ENCODE assay signal across 9 mouse cellular contexts in genomic region chr9:92270927-92271326, GRCm38 (mm10). TPM values are rescaled to one million over a fixed set of nuclear protein-coding genes. Genes with fewer than 3 reads are reported as not detected.
A peak's percentile ranks its signal among the peaks of the same experiment; 100 is the strongest.
DNase-seq lines count a peak whose midpoint lies in the region; ATAC-seq and TF ChIP-seq lines count a peak whose summit lies in the region.
"Had no signal": no experiment of that assay in that cellular context is flagged by ENCODE, and none has a peak within 500 bp of the region (broad histone marks: within the 10 kb centered on the region; RNA-seq: fewer than 3 reads in every experiment).

No protein-coding gene starts in this region.

- no peak overlapping the region for H3K9ac ChIP-seq in heart, embryonic 14.5 days (ENCODE audit: low read length)
- H3K9ac ChIP-seq in lung, embryonic 14.5 days = no peak overlapping the region

- no peak overlapping the region for H3K4me2 ChIP-seq in heart, embryonic 14.5 days (ENCODE audit: low read length)
- H3K4me2 ChIP-seq in lung, embryonic 14.5 days = no peak overlapping the region

- ATAC-seq in heart, embryonic 14.5 days (ENCODE audit: insufficient number of reproducible peaks, insufficient read depth, low FRiP score, low read depth) = peak; percentile 42
- no peak for ATAC-seq in lung, embryonic 14.5 days (ENCODE audit: insufficient read depth)
- no peak for ATAC-seq in granulocyte monocyte progenitor cell, adult 5-6 weeks (replicated peaks; ENCODE audit: poor library complexity, severe bottlenecking)
- no peak for ATAC-seq in megakaryocyte, adult 5-6 weeks (ENCODE audit: poor library complexity, severe bottlenecking)

- no peaks in the 10 kb centered on the region for H3K4me1 ChIP-seq in cerebellum, adult 2 months (ENCODE audit: control insufficient read depth, insufficient read depth, low read length)
- peaks cover 11 to 21% of the 10 kb centered on the region in 2 experiments for H3K4me1 ChIP-seq in heart, embryonic 14.5 days (ENCODE audit: control insufficient read depth in 2 of 2, insufficient read depth in 2 of 2, low read length in 2 of 2)
- peaks cover 8% of the 10 kb centered on the region; the same call in 1 of the 2 replicates for H3K4me1 ChIP-seq in lung, embryonic 14.5 days (ENCODE audit: insufficient read depth)

- TF ChIP-seq CTCF in cerebellum, adult 2 months (IDR thresholded peaks at IDR 0.05; ENCODE audit: borderline replicate concordance, insufficient read depth, low read depth, low read length) = no peak
- TF ChIP-seq CTCF in lung, embryonic 14.5 days (IDR thresholded peaks at IDR 0.05; ENCODE audit: low read depth) = no peak

- H3K4me3 ChIP-seq in cerebellum, adult 2 months (replicated peaks; ENCODE audit: insufficient read depth, low read depth, low read length) = no peak overlapping the region
- no peak overlapping the region for H3K4me3 ChIP-seq in heart, embryonic 14.5 days (ENCODE audit: control insufficient read depth in 1 of 2, insufficient read depth in 1 of 2, low read depth in 1 of 2, low read length in 2 of 2)
- H3K4me3 ChIP-seq in lung, embryonic 14.5 days (ENCODE audit: low read depth, low read length) = no peak overlapping the region

- H3K9me3 ChIP-seq in heart, embryonic 14.5 days (ENCODE audit: control insufficient read depth, low read length) = no peaks in the 10 kb centered on the region
- H3K9me3 ChIP-seq in lung, embryonic 14.5 days (ENCODE audit: low read depth, low read length) = no peaks in the 10 kb centered on the region

- peaks cover 49% of the 10 kb centered on the region for H3K36me3 ChIP-seq in heart, embryonic 14.5 days (ENCODE audit: control insufficient read depth, insufficient read depth, low read length)
- peaks cover 26% of the 10 kb centered on the region; the same call in 1 of the 2 replicates for H3K36me3 ChIP-seq in lung, embryonic 14.5 days (ENCODE audit: insufficient read depth)

- H3K27me3 ChIP-seq in cerebellum, adult 2 months (ENCODE audit: control insufficient read depth, insufficient read depth, low read length) = no peaks in the 10 kb centered on the region
- no peaks in the 10 kb centered on the region for H3K27me3 ChIP-seq in heart, embryonic 14.5 days (ENCODE audit: control insufficient read depth, insufficient read depth, low read length)
- no peaks in the 10 kb centered on the region for H3K27me3 ChIP-seq in lung, embryonic 14.5 days (ENCODE audit: insufficient read depth, low read length)

- WGBS in cerebellum, adult 2 months = 23% methylated on average over 4 of the region's 4 CpGs
- 30% methylated on average over 4 of the region's 4 CpGs for WGBS in heart, embryonic 14.5 days
- 36% methylated on average over 4 of the region's 4 CpGs for WGBS in lung, embryonic 14.5 days

- DNase-seq in 3134 (ENCODE audit: extremely low read depth, insufficient read length, low spot score) (peak; percentile 48), 3T3-L1 (ENCODE audit: low read depth, low spot score) (peak; percentile 85)
- DNase-seq in cerebellum, adult 2 months = peak; percentile 37 to 44
- DNase-seq in lung, embryonic 14.5 days = peak; percentile 84

- no peak overlapping the region for H3K27ac ChIP-seq in cerebellum, adult 2 months (ENCODE audit: insufficient read depth, low read length)
- H3K27ac ChIP-seq in heart, embryonic 14.5 days (replicated peaks in 1 of 2; ENCODE audit: control insufficient read depth in 1 of 2, insufficient read depth in 1 of 2, low read depth in 2 of 2, low read length in 2 of 2) = peak overlapping the region in 1 of 2 experiments; percentile 53; a peak in 2 of 4 replicates
- no peak overlapping the region for H3K27ac ChIP-seq in lung, embryonic 14.5 days (ENCODE audit: low read depth)

- TF ChIP-seq POLR2A in cerebellum, adult 2 months (IDR thresholded peaks at IDR 0.05; ENCODE audit: borderline replicate concordance, insufficient read depth, low read length) = no peak

RNA-seq across cellular contexts. Expression of gene Plscr2, which starts 4.5 kb away (rescaled TPM):
- polyA plus RNA-seq in cerebellum, adult 2 months (2012; rRNA removed) = 4.0 and 4.4 TPM in 2 replicates
- polyA plus RNA-seq in heart, embryonic 14.5 days (2014; fragmentation: Nextera tagmentation; extraction: Ambion mirVana) = 9.1 and 10.4 TPM in 2 replicates
- polyA plus RNA-seq in lung, embryonic 14.5 days (2014; fragmentation: Nextera tagmentation; extraction: Ambion mirVana) = 2.0 and 2.6 TPM in 2 replicates
- total RNA-seq in granulocyte monocyte progenitor cell, adult 5-6 weeks (2014; fragmentation: Nextera tagmentation) = not detected in 2 replicates
- total RNA-seq in granulocyte monocyte progenitor cell, adult 5-6 weeks (2017) = not detected in 2 replicates
- not detected in 2 replicates for total RNA-seq in megakaryocyte, adult 5-6 weeks (2015)
- not detected in 2 replicates for total RNA-seq in megakaryocyte, adult 5-6 weeks (2017)

RNA-seq across cellular contexts. Expression of gene Plscr1, which starts 21.4 kb away (rescaled TPM):
- polyA plus RNA-seq in cerebellum, adult 2 months (2012; rRNA removed) = 6.0 and 6.8 TPM in 2 replicates
- 29.7 and 29.9 TPM in 2 replicates for polyA plus RNA-seq in heart, embryonic 14.5 days (2014; fragmentation: Nextera tagmentation; extraction: Ambion mirVana)
- polyA plus RNA-seq in lung, embryonic 14.5 days (2014; fragmentation: Nextera tagmentation; extraction: Ambion mirVana) = 28.7 and 29.5 TPM in 2 replicates
- 30.2 and 32.0 TPM in 2 replicates for total RNA-seq in granulocyte monocyte progenitor cell, adult 5-6 weeks (2014; fragmentation: Nextera tagmentation)
- total RNA-seq in granulocyte monocyte progenitor cell, adult 5-6 weeks (2017) = 21.6 and 27.5 TPM in 2 replicates
- total RNA-seq in megakaryocyte, adult 5-6 weeks (2015) = 25.7 and 35.0 TPM in 2 replicates
- total RNA-seq in megakaryocyte, adult 5-6 weeks (2017) = 19.8 and 19.9 TPM in 2 replicates

RNA-seq across cellular contexts. Expression of gene 1700057G04Rik, which starts 38.2 kb away (rescaled TPM):
- polyA plus RNA-seq in cerebellum, adult 2 months (2012; rRNA removed) = not detected in 2 replicates
- polyA plus RNA-seq in heart, embryonic 14.5 days (2014; fragmentation: Nextera tagmentation; extraction: Ambion mirVana) = not detected in 2 replicates
- polyA plus RNA-seq in lung, embryonic 14.5 days (2014; fragmentation: Nextera tagmentation; extraction: Ambion mirVana) = not detected in 2 replicates
- total RNA-seq in granulocyte monocyte progenitor cell, adult 5-6 weeks (2014; fragmentation: Nextera tagmentation) = not detected in 2 replicates
- not detected in 2 replicates for total RNA-seq in granulocyte monocyte progenitor cell, adult 5-6 weeks (2017)
- not detected in 2 replicates for total RNA-seq in megakaryocyte, adult 5-6 weeks (2015)
- total RNA-seq in megakaryocyte, adult 5-6 weeks (2017) = not detected in 2 replicates
- total RNA-seq: left cerebral cortex, postnatal 14 days had no signal
- polyA plus RNA-seq: cortical plate, adult 2 months had no signal
